ENCODE assay signal across 19 mouse cellular contexts in the genomic region with DNA sequence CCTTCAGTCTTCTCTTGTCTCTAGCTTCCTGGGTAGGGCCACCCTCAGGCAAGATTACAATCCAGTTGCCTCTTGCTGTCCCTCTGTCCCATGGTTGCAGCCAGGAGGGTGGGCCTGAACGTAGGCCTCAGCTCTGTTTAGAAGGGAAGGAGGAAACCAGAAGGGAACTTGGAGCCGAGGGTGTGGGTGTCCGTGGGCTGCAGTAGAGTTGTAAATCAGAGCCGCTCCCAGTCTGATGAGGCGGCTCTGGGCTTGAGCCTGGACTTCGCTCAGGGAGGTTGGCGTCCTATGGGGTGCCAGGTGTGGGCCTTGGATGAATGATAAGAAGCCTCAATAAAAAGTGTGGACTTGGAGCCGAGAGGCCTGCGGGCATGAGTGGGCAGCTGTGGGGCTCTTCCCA. TPM values are rescaled to one million over a fixed set of nuclear protein-coding genes. Genes with fewer than 3 reads are reported as not detected.
DNase-seq lines count a peak whose midpoint lies in the region; ATAC-seq and TF ChIP-seq lines count a peak whose summit lies in the region.
"Had no signal": no experiment of that assay in that cellular context is flagged by ENCODE, and none has a peak within 500 bp of the region (broad histone marks: within the 10 kb centered on the region; RNA-seq: fewer than 3 reads in every experiment).

No protein-coding gene starts in this region.

- no peaks in the 10 kb centered on the region for H3K27me3 ChIP-seq in cerebellum, adult 2 months (ENCODE audit: control insufficient read depth, insufficient read depth, low read length)
- H3K27me3 ChIP-seq in E14TG2a.4 (ENCODE audit: insufficient read depth, low read length), result no peaks in the 10 kb centered on the region
- no peaks in the 10 kb centered on the region for H3K27me3 ChIP-seq in liver, embryonic 14.5 days (ENCODE audit: control insufficient read depth, insufficient read depth, low read length)
- H3K27me3 ChIP-seq: embryonic facial prominence, embryonic 15.5 days; forebrain, embryonic 15.5 days had no signal

- H3K9me3 ChIP-seq in E14TG2a.4 (ENCODE audit: low read length), result no peaks in the 10 kb centered on the region
- H3K9me3 ChIP-seq in liver, embryonic 14.5 days (ENCODE audit: control insufficient read depth, low read length), result no peaks in the 10 kb centered on the region
- H3K9me3 ChIP-seq: embryonic facial prominence, embryonic 15.5 days; forebrain, embryonic 15.5 days had no signal

- H3K4me2 ChIP-seq in liver, embryonic 14.5 days (ENCODE audit: low read depth), result peak overlapping the region; percentile 39
- H3K4me2 ChIP-seq: embryonic facial prominence, embryonic 15.5 days; forebrain, embryonic 15.5 days had no signal

- ATAC-seq in liver, embryonic 14.5 days (ENCODE audit: insufficient read depth), result no peak
- ATAC-seq: forebrain, embryonic 15.5 days; hindbrain, embryonic 16.5 days had no signal

- H3K27ac ChIP-seq in cerebellum, adult 2 months (ENCODE audit: insufficient read depth, low read length), result 0 out of 2 replicates have a peak overlapping the region, but pooled peaks have one; percentile 1
- no peak overlapping the region for H3K27ac ChIP-seq in liver, embryonic 14.5 days
- H3K27ac ChIP-seq: embryonic facial prominence, embryonic 15.5 days; forebrain, embryonic 15.5 days had no signal

- TF ChIP-seq CTCF in cerebellum, adult 2 months (IDR thresholded peaks at IDR 0.05; ENCODE audit: borderline replicate concordance, insufficient read depth, low read depth, low read length), result no peak
- TF ChIP-seq CTCF in E14TG2a.4 (conservative IDR thresholded peaks at IDR 0.05; ENCODE audit: low read length), result no peak
- no peak for TF ChIP-seq CTCF in liver, embryonic 14.5 days (IDR thresholded peaks at IDR 0.05; ENCODE audit: low read depth)

- TF ChIP-seq EP300 in liver, embryonic 14.5 days (IDR thresholded peaks at IDR 0.05; ENCODE audit: low read depth), result no peak

- no peak overlapping the region for H3K9ac ChIP-seq in liver, embryonic 14.5 days (replicated peaks)
- H3K9ac ChIP-seq: embryonic facial prominence, embryonic 15.5 days; forebrain, embryonic 15.5 days had no signal

- H3K4me3 ChIP-seq in cerebellum, adult 2 months (replicated peaks; ENCODE audit: insufficient read depth, low read depth, low read length), result no peak overlapping the region
- peak overlapping the region; percentile 49 for H3K4me3 ChIP-seq in E14TG2a.4 (replicated peaks; ENCODE audit: low read length)
- H3K4me3 ChIP-seq in liver, embryonic 14.5 days (ENCODE audit: insufficient read depth in 1 of 2, low read depth in 2 of 2, low read length in 2 of 2), result peak overlapping the region; percentile 50 to 57
- H3K4me3 ChIP-seq: embryonic facial prominence, embryonic 15.5 days; forebrain, embryonic 15.5 days had no signal

- peaks cover 52% of the 10 kb centered on the region for H3K4me1 ChIP-seq in cerebellum, adult 2 months (ENCODE audit: control insufficient read depth, insufficient read depth, low read length)
- H3K4me1 ChIP-seq in E14TG2a.4 (replicated peaks; ENCODE audit: low read depth, low read length), result peaks cover 76% of the 10 kb centered on the region
- peaks cover 0 to 4% of the 10 kb centered on the region in 2 experiments; a peak in 1 of 4 replicates for H3K4me1 ChIP-seq in liver, embryonic 14.5 days (replicated peaks; ENCODE audit: control insufficient read depth in 2 of 2, insufficient read depth in 2 of 2, low read length in 1 of 2)
- H3K4me1 ChIP-seq: forebrain, embryonic 15.5 days had no signal

- no peak for TF ChIP-seq POLR2A in cerebellum, adult 2 months (IDR thresholded peaks at IDR 0.05; ENCODE audit: borderline replicate concordance, insufficient read depth, low read length)

- peaks cover 44% of the 10 kb centered on the region for H3K36me3 ChIP-seq in E14TG2a.4 (ENCODE audit: insufficient read depth, low read length)
- H3K36me3 ChIP-seq in liver, embryonic 14.5 days (replicated peaks; ENCODE audit: control insufficient read depth, insufficient read depth, low read depth), result peaks cover 3% of the 10 kb centered on the region

- 32% methylated on average over 9 of the region's 9 CpGs for WGBS in cerebellum, adult 2 months
- WGBS in liver, embryonic 14.5 days (ENCODE audit: insufficient replicate concordance), result 52% methylated on average over 9 of the region's 9 CpGs

- peak in 1 of 2 experiments; percentile 37 for DNase-seq in cerebellum, adult 2 months
- no peak for DNase-seq in cerebellum, postnatal 4 days (ENCODE audit: low spot score in 2 of 2)
- peak; percentile 49 to 77 for DNase-seq in kidney, postnatal 25 days
- DNase-seq in kidney, postnatal 4 days, result no peak
- DNase-seq in liver, embryonic 14.5 days (ENCODE audit: low read depth in 3 of 3, low spot score in 3 of 3), result no peak
- no peak for DNase-seq in layer of hippocampus, postnatal 10 days (ENCODE audit: low spot score in 2 of 2)
- no peak for DNase-seq in layer of hippocampus, adult 18-20 months (ENCODE audit: low spot score in 2 of 2)
- DNase-seq: adrenal gland, adult 8-10 months; gastrocnemius, postnatal 14 days; lung, adult 18-20 months; thymus, adult 18-20 months had no signal

RNA-seq across cellular contexts. Expression of a gene that starts 12.3 kb away (rescaled TPM):
- polyA plus RNA-seq in cerebellum, adult 2 months (2012; rRNA removed), result 168 and 220 TPM in 2 replicates
- 65.3 and 81.6 TPM in 2 replicates for polyA plus RNA-seq in liver, embryonic 14.5 days (2012; rRNA removed)
- 38.0 and 49.6 TPM in 2 replicates for polyA plus RNA-seq in liver, embryonic 14.5 days (2014; fragmentation: Nextera tagmentation; extraction: Ambion mirVana)
- 10 to 100 TPM; 75.1 to 82.7 TPM for total RNA-seq in layer of hippocampus, postnatal 10 days (2021)
- total RNA-seq in layer of hippocampus, adult 18-20 months (2021), result 10 to 100 TPM; 86.6 to 88.0 TPM

RNA-seq across cellular contexts. Expression of a gene that starts 22.7 kb away (rescaled TPM):
- polyA plus RNA-seq in cerebellum, adult 2 months (2012; rRNA removed), result 40.8 and 41.1 TPM in 2 replicates
- polyA plus RNA-seq in liver, embryonic 14.5 days (2012; rRNA removed), result 5.0 and 5.4 TPM in 2 replicates
- polyA plus RNA-seq in liver, embryonic 14.5 days (2014; fragmentation: Nextera tagmentation; extraction: Ambion mirVana), result 4.1 and 4.4 TPM in 2 replicates
- 10 to 100 TPM; 31.3 to 31.6 TPM for total RNA-seq in layer of hippocampus, postnatal 10 days (2021)
- total RNA-seq in layer of hippocampus, adult 18-20 months (2021), result 10 to 100 TPM; 34.0 to 34.2 TPM

RNA-seq across cellular contexts. Expression of a gene that starts 28.5 kb away (rescaled TPM):
- 243 and 258 TPM in 2 replicates for polyA plus RNA-seq in cerebellum, adult 2 months (2012; rRNA removed)
- polyA plus RNA-seq in liver, embryonic 14.5 days (2012; rRNA removed), result 3.2 TPM in 2 replicates
- polyA plus RNA-seq in liver, embryonic 14.5 days (2014; fragmentation: Nextera tagmentation; extraction: Ambion mirVana), result 2.4 and 2.5 TPM in 2 replicates
- 100 to 1,000 TPM; 187 to 188 TPM for total RNA-seq in layer of hippocampus, postnatal 10 days (2021)
- 100 to 1,000 TPM; 133 TPM for total RNA-seq in layer of hippocampus, adult 18-20 months (2021)

RNA-seq across cellular contexts. Expression of a gene that starts 38.0 kb away (rescaled TPM):
- polyA plus RNA-seq in cerebellum, adult 2 months (2012; rRNA removed), result 0.21 TPM in 1 of 2 replicates, not detected in the other
- not detected in 2 replicates for polyA plus RNA-seq in liver, embryonic 14.5 days (2012; rRNA removed)
- polyA plus RNA-seq in liver, embryonic 14.5 days (2014; fragmentation: Nextera tagmentation; extraction: Ambion mirVana), result not detected in 2 replicates
- total RNA-seq in layer of hippocampus, postnatal 10 days (2021), result not detected
- total RNA-seq in layer of hippocampus, adult 18-20 months (2021), result not detected
- total RNA-seq: gastrocnemius, postnatal 14 days; layer of hippocampus, postnatal 14 days; megakaryocyte, adult 5-6 weeks; monocyte, adult 5-6 weeks; neutrophil, adult 5-6 weeks had no signal
- polyA plus RNA-seq: forebrain, embryonic 15.5 days; hindbrain, embryonic 16.5 days had no signal

RNA-seq across cellular contexts. Expression of a gene that starts 42.1 kb away (rescaled TPM):
- 33.1 and 36.5 TPM in 2 replicates for polyA plus RNA-seq in cerebellum, adult 2 months (2012; rRNA removed)
- 2.0 and 2.1 TPM in 2 replicates for polyA plus RNA-seq in liver, embryonic 14.5 days (2012; rRNA removed)
- 0.32 and 0.33 TPM in 2 replicates for polyA plus RNA-seq in liver, embryonic 14.5 days (2014; fragmentation: Nextera tagmentation; extraction: Ambion mirVana)
- 1 to 10 TPM; 5.0 TPM for total RNA-seq in layer of hippocampus, postnatal 10 days (2021)
- total RNA-seq in layer of hippocampus, adult 18-20 months (2021), result 1 to 10 TPM; 4.8 to 5.6 TPM

Comparison
In these comparisons a context has a peak if more than half of its experiments do, and no peak if none do; other contexts are left out.
1. DNase-seq: peak in kidney, postnatal 25 days (2 of 2); none in cerebellum, postnatal 4 days (0 of 2), kidney, postnatal 4 days (0 of 2), liver, embryonic 14.5 days (0 of 3), layer of hippocampus, postnatal 10 days (0 of 2) and layer of hippocampus, adult 18-20 months (0 of 2).